Mouse (Mus musculus): ENCODE measurements at regions not wholly inside any gene's neighbourhood (a gene's known extent, or its start where the extent isn't known, plus 50 kb on each side); places are given as distances from the start of the nearest gene placed in this dataset.

GRCm38 (mm10) chr4:18620361-18620760, 984.9 kb upstream of the Gm12353 start:
- no peaks in the 10 kb centered on the region for H3K4me1 ChIP-seq (ENCODE audit: control insufficient read depth, insufficient read depth, low read length)
- H3K36me3 ChIP-seq (ENCODE audit: control insufficient read depth, insufficient read depth, low read length): no peaks in the 10 kb centered on the region
- no peaks in the 10 kb centered on the region for H3K9me3 ChIP-seq (ENCODE audit: control insufficient read depth, low read length)
- no peak for ATAC-seq (ENCODE audit: insufficient number of reproducible peaks, low FRiP score, low TSS enrichment, low read depth)
- no peak overlapping the region for H3K4me3 ChIP-seq (ENCODE audit: low read depth, low read length)
- DNase-seq (ENCODE audit: low spot score): no peak
- no peak overlapping the region for H3K9ac ChIP-seq (ENCODE audit: low read length)
- H3K27ac ChIP-seq (replicated peaks; ENCODE audit: low read depth, low read length): no peak overlapping the region
- no peak overlapping the region for H3K4me2 ChIP-seq (ENCODE audit: low read depth, severe bottlenecking)
- H3K27me3 ChIP-seq (ENCODE audit: control insufficient read depth, insufficient read depth, low read length): no peaks in the 10 kb centered on the region

- H3K27me3 ChIP-seq (ENCODE audit: control insufficient read depth, insufficient read depth, low read length): no peaks in the 10 kb centered on the region
- H3K4me2 ChIP-seq (ENCODE audit: low read depth, severe bottlenecking): no peak overlapping the region
- H3K9me3 ChIP-seq (ENCODE audit: control insufficient read depth, low read length): no peaks in the 10 kb centered on the region
- 90% methylated on average over 2 of the region's 2 CpGs for WGBS
- ATAC-seq (ENCODE audit: insufficient number of reproducible peaks, low FRiP score, low TSS enrichment, low read depth) (no peak), DNase-seq (ENCODE audit: low spot score) (no peak)
- H3K36me3 ChIP-seq (ENCODE audit: control insufficient read depth, insufficient read depth, low read length): no peaks in the 10 kb centered on the region
- no peaks in the 10 kb centered on the region for H3K4me1 ChIP-seq (ENCODE audit: control insufficient read depth, insufficient read depth, low read length)
- H3K9ac ChIP-seq (ENCODE audit: low read length): no peak overlapping the region
- H3K27ac ChIP-seq (replicated peaks; ENCODE audit: low read depth, low read length): no peak overlapping the region
- H3K4me3 ChIP-seq (ENCODE audit: low read depth, low read length): no peak overlapping the region
Observed at GRCm38 (mm10) chr4:18639035-18639434, 966.2 kb upstream of the Gm12353 start.

GRCm38 (mm10) chr4:18649153-18649552, 956.1 kb upstream of the Gm12353 start:
- no peak overlapping the region for H3K4me3 ChIP-seq (ENCODE audit: low read depth, low read length)
- no peaks in the 10 kb centered on the region for H3K36me3 ChIP-seq (ENCODE audit: control insufficient read depth, insufficient read depth, low read length)
- no peaks in the 10 kb centered on the region for H3K9me3 ChIP-seq (ENCODE audit: control insufficient read depth, low read length)
- H3K9ac ChIP-seq (ENCODE audit: low read length): no peak overlapping the region
- DNase-seq (ENCODE audit: low spot score) (no peak), ATAC-seq (ENCODE audit: insufficient number of reproducible peaks, low FRiP score, low TSS enrichment, low read depth) (no peak)
- 43% methylated on average over 1 of the region's 1 CpGs for WGBS
- H3K27me3 ChIP-seq (ENCODE audit: control insufficient read depth, insufficient read depth, low read length): no peaks in the 10 kb centered on the region
- no peak overlapping the region for H3K27ac ChIP-seq (replicated peaks; ENCODE audit: low read depth, low read length)
- no peaks in the 10 kb centered on the region for H3K4me1 ChIP-seq (ENCODE audit: control insufficient read depth, insufficient read depth, low read length)
- H3K4me2 ChIP-seq (ENCODE audit: low read depth, severe bottlenecking): no peak overlapping the region

- Histone ChIP-seq H3K4me2 (ENCODE audit: low read depth, severe bottlenecking) (no peak overlapping the region), H3K27me3 (ENCODE audit: control insufficient read depth, insufficient read depth, low read length) (no peaks in the 10 kb centered on the region), H3K27ac (replicated peaks; ENCODE audit: low read depth, low read length) (no peak overlapping the region), H3K4me3 (ENCODE audit: low read depth, low read length) (no peak overlapping the region), H3K36me3 (ENCODE audit: control insufficient read depth, insufficient read depth, low read length) (no peaks in the 10 kb centered on the region), H3K9ac (ENCODE audit: low read length) (no peak overlapping the region), H3K4me1 (ENCODE audit: control insufficient read depth, insufficient read depth, low read length) (no peaks in the 10 kb centered on the region), H3K9me3 (ENCODE audit: control insufficient read depth, low read length) (no peaks in the 10 kb centered on the region)
- DNase-seq (ENCODE audit: low spot score) (no peak), ATAC-seq (ENCODE audit: insufficient number of reproducible peaks, low FRiP score, low TSS enrichment, low read depth) (no peak)
- WGBS: 74% methylated on average over 3 of the region's 3 CpGs
Observed at GRCm38 (mm10) chr4:18685891-18686544, 919.2 kb upstream of the Gm12353 start.

DNA sequence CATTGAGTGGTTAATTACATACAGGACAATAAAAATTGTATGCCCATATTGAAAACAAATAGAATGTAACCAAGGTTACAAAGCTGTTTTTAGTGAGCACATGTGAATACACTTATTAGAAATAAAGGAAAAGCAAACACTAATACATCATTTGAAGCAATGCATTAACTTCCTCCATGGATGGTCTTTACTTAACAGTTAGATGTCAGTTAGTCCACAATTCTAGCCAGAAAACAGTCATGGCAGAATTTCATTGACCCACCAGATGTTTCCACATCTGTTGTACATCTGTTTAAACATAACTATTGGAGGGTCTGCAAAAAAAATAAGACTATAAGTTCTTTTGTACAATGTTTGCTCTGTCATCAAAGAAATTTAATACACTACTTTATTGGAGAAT, 911.2 kb upstream of the Gm12353 start:
- H3K27ac ChIP-seq (replicated peaks; ENCODE audit: low read depth, low read length): no peak overlapping the region
- H3K4me3 ChIP-seq (ENCODE audit: low read depth, low read length): no peak overlapping the region
- no peaks in the 10 kb centered on the region for H3K4me1 ChIP-seq (ENCODE audit: control insufficient read depth, insufficient read depth, low read length)
- H3K27me3 ChIP-seq (ENCODE audit: control insufficient read depth, insufficient read depth, low read length): no peaks in the 10 kb centered on the region
- no peaks in the 10 kb centered on the region for H3K36me3 ChIP-seq (ENCODE audit: control insufficient read depth, insufficient read depth, low read length)
- no peak overlapping the region for H3K9ac ChIP-seq (ENCODE audit: low read length)
- no peak; the same call in 1 of the 2 replicates for ATAC-seq (ENCODE audit: insufficient number of reproducible peaks, low FRiP score, low TSS enrichment, low read depth)
- no peak for DNase-seq (ENCODE audit: low spot score)
- no peak overlapping the region for H3K4me2 ChIP-seq (ENCODE audit: low read depth, severe bottlenecking)
- H3K9me3 ChIP-seq (ENCODE audit: control insufficient read depth, low read length): no peaks in the 10 kb centered on the region

- no peak for DNase-seq (ENCODE audit: low spot score)
- Histone ChIP-seq H3K4me2 (ENCODE audit: low read depth, severe bottlenecking) (no peak overlapping the region), H3K9ac (ENCODE audit: low read length) (no peak overlapping the region), H3K4me1 (ENCODE audit: control insufficient read depth, insufficient read depth, low read length) (no peaks in the 10 kb centered on the region), H3K9me3 (ENCODE audit: control insufficient read depth, low read length) (no peaks in the 10 kb centered on the region), H3K4me3 (ENCODE audit: low read depth, low read length) (no peak overlapping the region), H3K36me3 (ENCODE audit: control insufficient read depth, insufficient read depth, low read length) (no peaks in the 10 kb centered on the region), H3K27ac (replicated peaks; ENCODE audit: low read depth, low read length) (no peak overlapping the region), H3K27me3 (ENCODE audit: control insufficient read depth, insufficient read depth, low read length) (no peaks in the 10 kb centered on the region)
- no peak for ATAC-seq (ENCODE audit: insufficient number of reproducible peaks, low FRiP score, low TSS enrichment, low read depth)
- WGBS: 54% methylated on average over 3 of the region's 3 CpGs
Observed at GRCm38 (mm10) chr4:18696246-18696645, 909.0 kb upstream of the Gm12353 start.

- H3K4me3 ChIP-seq (ENCODE audit: low read depth, low read length): no peak overlapping the region
- no peaks in the 10 kb centered on the region for H3K36me3 ChIP-seq (ENCODE audit: control insufficient read depth, insufficient read depth, low read length)
- H3K27ac ChIP-seq (replicated peaks; ENCODE audit: low read depth, low read length): no peak overlapping the region
- 0 out of 2 replicates have a peak, but pooled peaks have one; percentile 31 for ATAC-seq (ENCODE audit: insufficient number of reproducible peaks, low FRiP score, low TSS enrichment, low read depth)
- 34% methylated on average over 3 of the region's 3 CpGs for WGBS
- H3K4me1 ChIP-seq (ENCODE audit: control insufficient read depth, insufficient read depth, low read length): no peaks in the 10 kb centered on the region
- no peak for DNase-seq (ENCODE audit: low spot score)
- no peaks in the 10 kb centered on the region for H3K27me3 ChIP-seq (ENCODE audit: control insufficient read depth, insufficient read depth, low read length)
- no peak overlapping the region for H3K9ac ChIP-seq (ENCODE audit: low read length)
- no peaks in the 10 kb centered on the region for H3K9me3 ChIP-seq (ENCODE audit: control insufficient read depth, low read length)
- no peak overlapping the region for H3K4me2 ChIP-seq (ENCODE audit: low read depth, severe bottlenecking)
Observed at GRCm38 (mm10) chr4:18744241-18744640, 861.0 kb upstream of the Gm12353 start.

DNA sequence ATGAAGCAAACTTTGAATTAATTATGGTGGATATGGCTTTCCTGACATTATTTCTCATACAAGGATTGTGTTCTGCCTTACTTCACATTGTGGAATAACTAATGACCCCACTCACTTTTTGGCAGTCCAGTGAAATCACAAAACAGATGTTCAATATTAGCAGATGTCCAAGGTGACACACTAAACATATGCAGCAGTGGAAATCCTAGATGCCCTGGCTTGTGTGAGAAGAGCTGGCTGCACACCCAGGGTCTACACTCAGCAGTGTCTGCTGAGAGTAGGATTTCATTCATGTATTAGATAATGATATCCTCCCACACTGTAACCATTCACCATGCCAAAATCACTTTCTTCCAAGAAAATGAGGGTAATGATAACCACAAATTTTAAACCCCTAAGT, 816.9 kb upstream of the Gm12353 start:
- no peak for ATAC-seq (ENCODE audit: insufficient number of reproducible peaks, low FRiP score, low TSS enrichment, low read depth)
- H3K36me3 ChIP-seq (ENCODE audit: control insufficient read depth, insufficient read depth, low read length): no peaks in the 10 kb centered on the region

DNA sequence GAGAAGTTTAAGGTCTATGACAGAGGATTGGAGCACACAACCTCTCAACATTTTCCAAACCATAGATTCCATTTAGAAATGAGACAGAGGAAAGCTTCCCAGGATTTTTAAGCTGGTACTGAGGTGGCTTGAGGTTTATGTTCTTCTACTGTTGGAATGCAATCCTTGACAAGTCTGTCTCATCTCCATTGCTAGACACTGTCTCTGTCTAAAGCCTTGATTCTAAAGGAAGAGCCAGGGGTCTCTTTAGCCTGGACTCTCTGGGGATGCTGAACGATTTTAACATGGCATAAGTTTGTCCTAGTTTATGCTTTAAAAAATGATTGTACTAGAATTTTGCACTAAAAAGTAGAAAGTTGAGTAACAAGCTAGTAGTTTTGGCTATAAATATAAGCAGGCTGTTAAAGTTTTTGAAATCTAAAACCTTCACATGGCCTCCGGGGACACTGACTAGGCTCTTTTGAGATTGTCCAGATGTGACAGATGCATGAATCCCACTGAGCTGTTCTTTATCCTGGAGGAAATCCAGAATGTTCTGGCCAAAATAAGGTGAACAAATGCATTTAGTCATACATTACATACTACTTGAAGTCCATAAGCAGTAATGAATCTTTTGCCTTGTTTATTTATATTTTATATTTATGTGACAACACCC, 809.4 kb upstream of the Gm12353 start:
- Histone ChIP-seq H3K36me3 (ENCODE audit: control insufficient read depth, insufficient read depth, low read length) (no peaks in the 10 kb centered on the region), H3K27ac (replicated peaks; ENCODE audit: low read depth, low read length) (no peak overlapping the region), H3K9me3 (ENCODE audit: control insufficient read depth, low read length) (no peaks in the 10 kb centered on the region), H3K27me3 (ENCODE audit: control insufficient read depth, insufficient read depth, low read length) (no peaks in the 10 kb centered on the region), H3K4me3 (ENCODE audit: low read depth, low read length) (no peak overlapping the region), H3K4me2 (ENCODE audit: low read depth, severe bottlenecking) (no peak overlapping the region), H3K9ac (ENCODE audit: low read length) (no peak overlapping the region), H3K4me1 (ENCODE audit: control insufficient read depth, insufficient read depth, low read length) (no peaks in the 10 kb centered on the region)
- DNase-seq (ENCODE audit: low spot score) (no peak), ATAC-seq (ENCODE audit: insufficient number of reproducible peaks, low FRiP score, low TSS enrichment, low read depth) (no peak)
- 66% methylated on average over 2 of the region's 2 CpGs for WGBS

More for the DNA sequence above, 816.9 kb upstream of the Gm12353 start:
- H3K27me3 ChIP-seq (ENCODE audit: control insufficient read depth, insufficient read depth, low read length): no peaks in the 10 kb centered on the region
- no peak overlapping the region for H3K9ac ChIP-seq (ENCODE audit: low read length)
- H3K4me2 ChIP-seq (ENCODE audit: low read depth, severe bottlenecking): no peak overlapping the region
- H3K9me3 ChIP-seq (ENCODE audit: control insufficient read depth, low read length): no peaks in the 10 kb centered on the region
- no peaks in the 10 kb centered on the region for H3K4me1 ChIP-seq (ENCODE audit: control insufficient read depth, insufficient read depth, low read length)
- no peak overlapping the region for H3K4me3 ChIP-seq (ENCODE audit: low read depth, low read length)
- no peak overlapping the region for H3K27ac ChIP-seq (replicated peaks; ENCODE audit: low read depth, low read length)
- no peak for DNase-seq (ENCODE audit: low spot score)

Data from limb, embryonic 11.5 days (tissue).